Mouse (Mus musculus): ENCODE results near the gene Rps29.

DNA sequence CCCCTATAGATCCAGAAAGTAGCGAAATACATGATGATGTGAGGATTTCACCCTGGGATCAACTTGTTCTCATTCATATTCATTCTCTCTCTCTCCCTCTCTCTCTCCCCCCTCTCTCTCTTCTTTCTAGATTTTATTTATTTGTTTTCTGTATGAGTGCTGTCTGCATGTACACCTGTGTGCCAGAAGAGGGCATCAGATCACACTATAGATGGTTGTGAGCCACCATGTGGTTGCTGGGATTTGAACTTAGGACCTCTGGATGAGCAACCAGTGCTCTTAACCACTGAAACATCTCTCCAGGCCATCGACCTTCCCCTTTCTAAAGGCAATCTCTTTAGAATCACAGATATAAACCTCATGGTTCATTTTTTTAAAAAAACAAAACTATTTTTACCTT lies 49.5 kb upstream of the Rps29 start:
- TF ChIP-seq CTCF (IDR thresholded peaks at IDR 0.05; ENCODE audit: low read depth, low read length) (no peak), POLR2A (IDR thresholded peaks at IDR 0.05; ENCODE audit: borderline replicate concordance, low read depth, low read length) (no peak)

Measured in bone marrow macrophage, adult 2 months (primary cell).